Mouse (Mus musculus) gastrocnemius, postnatal 14 days (tissue): ENCODE measurements around the gene Rbm8a2. TPM values are rescaled to one million over a fixed set of nuclear protein-coding genes. Genes with fewer than 3 reads are reported as not detected.
"Not testable (repeated sequence)": the region's sequence is repeated elsewhere in the genome, so short reads cannot be mapped to it uniquely, and the experiment has no call there.

Experiments used
- DNase-seq: peaks from one replicate; pipeline ENCODE4 v3.0.0; 2021; ENCODE audit warnings: mixed read lengths
- intact Hi-C: fragments of 180-260 bp; cut with DNase I; formaldehyde crosslinking; loops from one replicate; pipeline ENCODE4 v1.15.1; 2025; ENCODE audit warnings: low total_unique reads
- long read RNA-seq, 2 experiments: library from polyadenylated mRNA; stranded (forward); transcript quantifications; one replicate each; pipeline ENCODE4 v2.0.0; 2021
- total RNA-seq, 2 experiments: library from RNA; stranded (reverse); gene quantifications; 2 replicates each; pipeline ENCODE4 v1.2.3; 2021

Rbm8a2 gene
- not detected for total RNA-seq
- long read RNA-seq, experiment 1 = 0 reads
- long read RNA-seq, experiment 2 = 0 reads

DNA sequence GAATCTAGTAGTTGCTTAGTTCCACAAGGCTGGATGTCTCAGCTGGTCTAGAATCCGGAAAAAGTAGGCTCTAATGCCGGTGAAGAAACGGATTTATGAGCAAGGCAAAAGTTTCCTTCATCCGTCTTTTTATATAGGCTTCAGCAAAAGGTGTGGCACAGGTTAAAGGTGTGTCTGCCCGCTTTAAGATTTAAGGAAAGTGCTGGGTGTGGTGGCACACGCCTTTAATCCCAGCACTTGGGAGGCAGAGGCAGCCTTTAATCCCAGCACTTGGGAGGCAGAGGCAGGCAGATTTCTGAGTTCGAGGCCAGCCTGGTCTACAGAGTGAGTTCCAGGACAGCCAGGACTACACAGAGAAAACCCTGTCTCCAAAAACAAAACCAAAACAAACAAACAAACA lies at the start of gene Rbm8a2:
TSS of gene Rbm8a2 (minus strand) at position 101 of the 400 bp plus-strand sequence.
- intact Hi-C loops, DNase-seq: not testable (repeated sequence)

GRCm38 (mm10) chr1:176028397-176028796 lies 49.5 kb upstream of the Rbm8a2 start:
- no peak for DNase-seq
- intact Hi-C loops = no loop called here

DNA sequence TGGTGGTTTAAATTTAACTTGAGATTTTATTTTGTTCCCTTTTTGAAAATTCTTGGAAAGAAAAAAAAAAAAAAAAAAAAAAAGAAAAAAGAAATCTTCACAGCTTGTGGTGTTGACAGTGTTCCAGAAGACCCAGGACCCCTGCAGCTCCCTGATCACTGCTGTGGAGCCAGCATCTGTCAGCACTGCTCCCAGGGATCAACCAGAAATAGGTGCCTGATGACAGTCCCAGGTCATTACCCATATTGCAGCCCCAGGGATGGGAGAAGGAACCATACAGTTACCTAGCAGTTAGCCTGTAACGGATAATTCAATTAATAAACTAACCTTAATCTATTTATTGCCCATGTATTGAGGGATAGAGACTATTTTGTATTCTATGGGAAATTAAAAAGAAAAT lies 45.6 kb upstream of the Rbm8a2 start:
- intact Hi-C loops = no loop called here
- DNase-seq = no peak

DNA sequence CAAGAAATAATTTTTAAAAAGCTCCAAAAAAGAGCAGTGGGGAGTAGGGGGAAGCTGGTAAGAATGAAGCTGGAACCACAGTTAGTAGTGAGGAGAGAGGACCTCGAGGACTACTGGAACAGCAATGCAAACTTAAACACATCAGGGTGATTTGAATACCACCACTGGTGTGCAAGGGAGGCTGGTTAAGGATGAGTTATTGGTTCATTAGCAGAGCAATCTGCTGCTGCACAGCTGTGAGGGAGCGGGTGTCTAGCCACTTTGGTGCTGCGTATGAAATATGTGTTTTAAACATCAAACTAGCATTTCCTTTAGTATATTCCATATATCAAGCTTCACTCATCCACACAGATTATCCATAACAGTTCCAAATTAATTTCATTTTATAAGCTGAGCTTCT lies 39.6 kb upstream of the Rbm8a2 start:
- intact Hi-C loops = no loop called here
- no peak for DNase-seq

DNA sequence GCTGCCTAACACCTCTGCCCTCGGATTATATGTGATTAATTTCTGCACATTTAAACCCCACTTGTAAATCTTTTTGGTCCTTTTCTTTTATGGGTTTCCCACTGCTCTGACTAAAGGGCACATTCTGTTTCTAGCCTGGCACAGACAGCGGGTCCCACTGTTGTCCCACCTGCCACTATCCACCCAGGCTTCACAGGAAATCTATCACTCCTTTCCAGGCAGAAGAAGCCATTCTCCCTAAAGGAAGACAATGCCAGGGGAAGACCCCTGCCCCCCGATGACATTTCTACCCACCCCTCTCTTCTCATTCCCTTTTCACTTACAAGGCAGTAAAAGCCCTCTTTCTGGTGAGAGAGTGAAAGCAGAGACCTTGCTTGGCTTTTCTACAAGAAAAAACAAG lies 37.2 kb upstream of the Rbm8a2 start:
- no peak for DNase-seq
- intact Hi-C loops = no loop called here

DNA sequence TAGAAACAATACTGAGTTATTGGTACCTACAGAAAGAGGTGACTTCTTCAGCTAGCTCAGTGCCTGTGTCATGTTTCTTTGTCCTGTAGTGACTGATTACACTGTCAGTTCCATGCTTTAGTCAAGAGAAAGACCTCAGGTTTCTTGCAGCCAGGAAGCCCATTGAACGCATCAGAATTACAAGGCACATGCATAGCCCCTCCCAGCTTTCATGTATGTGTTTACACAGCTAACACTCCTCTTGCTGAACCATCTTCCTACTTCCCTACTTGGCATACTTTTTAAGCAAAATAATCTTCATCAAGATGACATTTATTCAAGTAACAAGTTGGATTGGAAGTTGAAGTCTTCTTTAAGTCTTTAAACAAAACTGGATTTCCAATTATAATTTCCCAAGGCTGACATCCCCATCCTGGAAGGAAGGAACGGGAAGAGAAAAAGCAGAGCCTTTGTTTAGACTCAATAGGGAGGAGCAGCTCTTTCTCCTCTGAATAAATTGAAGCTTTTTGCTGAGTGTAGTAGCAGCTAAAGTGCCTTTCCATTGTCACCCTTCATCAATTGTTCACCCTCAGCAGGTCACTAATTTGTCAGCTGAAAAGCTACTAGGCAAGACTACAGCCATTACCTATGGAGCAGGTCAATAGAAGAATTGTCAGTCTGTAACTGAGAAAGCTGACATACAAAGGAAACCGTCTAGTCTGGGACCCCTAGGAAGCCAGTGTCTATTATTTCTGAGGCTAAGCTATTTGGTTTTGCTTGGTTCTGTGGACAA lies 34.8 kb upstream of the Rbm8a2 start:
- intact Hi-C loops = no loop called here

GRCm38 (mm10) chr1:176011535-176011934 lies 32.6 kb upstream of the Rbm8a2 start:
- intact Hi-C loops = no loop called here
- DNase-seq = no peak

More for the DNA sequence above, 34.8 kb upstream of the Rbm8a2 start:
- no peak for DNase-seq

GRCm38 (mm10) chr1:176011072-176011471 lies 32.2 kb upstream of the Rbm8a2 start:
- intact Hi-C loops = no loop called here
- no peak for DNase-seq

DNA sequence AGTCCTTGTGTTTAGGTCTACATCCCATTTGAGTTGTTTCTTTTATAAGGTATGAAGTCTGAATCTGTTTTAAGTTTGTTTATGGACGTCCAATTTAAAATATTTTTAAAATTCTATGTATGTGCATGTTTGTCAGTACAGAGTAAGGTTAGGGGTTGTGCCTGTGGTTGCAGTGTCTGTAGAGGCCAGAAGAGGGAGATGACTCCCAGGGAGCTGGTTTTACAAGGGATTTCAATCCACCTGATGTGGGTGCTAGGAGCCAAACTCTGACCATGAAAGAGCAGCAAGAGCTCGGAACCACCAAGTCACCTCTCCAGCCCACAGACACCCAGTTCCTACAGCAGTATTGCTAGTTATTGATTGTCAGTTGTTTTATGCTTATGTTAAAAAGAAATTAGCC lies 29.5 kb upstream of the Rbm8a2 start:
- intact Hi-C loops = no loop called here
- no peak for DNase-seq

- no peak for DNase-seq
- intact Hi-C loops = no loop called here
These were observed 21.7 kb upstream of the Rbm8a2 start for GRCm38 (mm10) chr1:176000599-176000998.

DNA sequence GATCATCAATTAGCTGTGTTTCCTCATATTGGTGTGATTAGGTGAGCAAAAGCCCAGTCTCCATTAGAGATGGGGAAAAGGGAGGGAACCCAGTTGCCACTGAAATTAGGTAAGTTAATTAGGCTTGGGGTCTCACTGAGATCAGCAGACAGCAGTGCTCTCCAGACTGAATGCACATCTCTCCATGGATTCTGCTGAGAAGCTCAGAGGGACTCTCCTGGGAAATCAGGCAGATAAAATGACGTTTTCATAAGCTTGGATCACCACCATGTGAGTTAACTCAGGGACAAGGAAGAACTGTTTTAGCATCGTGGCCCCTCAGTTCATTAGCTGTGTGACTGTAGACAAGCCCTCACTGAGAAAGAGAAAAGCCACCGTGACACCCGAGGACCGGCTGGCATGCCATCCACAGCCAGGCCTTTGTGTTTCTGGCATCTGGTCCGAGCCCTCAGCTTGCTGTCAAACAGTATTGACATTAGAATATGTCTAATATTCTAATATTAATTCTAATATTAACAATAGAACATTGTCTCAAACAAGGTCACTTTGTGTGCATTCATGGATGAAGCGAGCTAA lies 18.2 kb upstream of the Rbm8a2 start:
- DNase-seq = no peak
- intact Hi-C loops = no loop called here

DNA sequence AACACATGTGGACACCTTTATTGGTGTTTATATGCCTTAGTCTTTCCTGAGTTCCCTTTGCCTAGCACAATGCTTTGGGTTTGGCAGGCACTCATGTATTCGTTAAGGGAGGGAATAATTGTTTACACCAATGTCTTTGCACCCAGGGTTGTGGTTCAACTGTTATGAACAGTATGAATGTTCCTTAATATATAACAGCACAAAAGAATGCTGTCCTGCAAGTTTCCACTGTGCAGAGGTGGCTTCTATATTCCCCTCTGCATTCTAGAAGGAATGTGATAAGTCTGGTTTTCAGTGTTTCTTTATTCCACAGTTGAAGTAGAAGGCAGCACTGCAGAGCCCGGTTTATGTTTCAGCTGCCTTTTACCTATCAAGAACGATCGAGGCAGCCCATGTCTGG lies 10.0 kb upstream of the Rbm8a2 start:
- intact Hi-C loops = no loop called here
- no peak for DNase-seq

DNA sequence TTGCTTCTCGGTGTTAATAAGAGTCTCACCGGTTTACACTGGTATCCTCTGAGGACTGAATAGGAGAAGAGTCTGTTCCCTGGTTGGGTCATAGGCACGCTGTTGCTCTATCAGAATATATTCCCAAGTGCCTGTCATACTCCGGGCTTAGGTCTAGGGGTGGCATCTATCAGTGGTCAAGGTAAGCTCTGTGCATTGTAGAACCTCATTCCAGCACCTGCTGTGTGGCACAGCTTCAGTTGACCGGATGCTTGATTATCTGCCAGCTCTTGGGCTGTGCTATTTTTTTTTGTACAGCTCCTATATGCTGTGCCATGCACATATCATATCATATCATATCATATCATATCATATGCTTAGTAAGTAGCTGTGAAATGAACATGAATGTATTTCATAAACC lies 9.5 kb upstream of the Rbm8a2 start:
- intact Hi-C loops = no loop called here
- no peak for DNase-seq

- intact Hi-C loops = no loop called here
These were observed 8.2 kb downstream of the Rbm8a2 start for GRCm38 (mm10) chr1:175970710-175971109.

DNA sequence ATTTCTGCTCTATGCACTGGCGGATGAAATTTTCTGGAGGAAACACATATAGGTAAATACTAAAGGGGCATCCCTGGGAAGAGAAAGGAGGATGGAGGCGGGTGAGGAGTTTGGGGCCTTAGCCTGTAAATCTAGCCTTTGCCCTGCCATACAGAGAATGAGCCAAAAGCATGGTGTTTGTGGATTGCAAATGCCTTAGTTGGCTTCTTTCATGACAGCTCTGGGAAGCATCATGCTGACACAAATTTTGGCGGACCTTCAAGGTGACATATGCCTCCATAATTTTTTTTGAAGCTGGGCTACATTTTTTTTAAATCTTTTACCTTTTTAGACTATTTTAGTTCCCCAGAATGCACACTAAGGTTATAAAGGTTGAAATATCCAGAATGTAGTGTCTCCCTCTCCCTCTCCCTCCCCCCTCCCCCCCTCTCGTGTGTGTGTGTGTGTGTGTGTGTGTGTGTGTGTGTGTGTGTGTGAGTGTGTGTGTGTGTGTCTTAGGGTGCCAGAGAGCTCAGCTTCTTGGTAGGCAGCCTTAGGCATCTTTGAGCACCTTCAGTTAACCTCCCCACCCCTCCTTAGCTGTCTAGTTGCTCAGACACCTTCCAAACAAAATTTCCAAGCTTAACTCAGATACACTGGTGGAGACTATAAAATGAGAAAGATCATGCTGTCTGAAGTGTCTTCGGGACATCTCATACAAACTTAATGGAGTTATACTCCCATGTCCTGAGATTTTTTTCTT lies 11.7 kb downstream of the Rbm8a2 start:
- DNase-seq = no peak
- intact Hi-C loops = no loop called here

More at GRCm38 (mm10) chr1:175970710-175971109, 8.2 kb downstream of the Rbm8a2 start:
- DNase-seq = no peak

DNA sequence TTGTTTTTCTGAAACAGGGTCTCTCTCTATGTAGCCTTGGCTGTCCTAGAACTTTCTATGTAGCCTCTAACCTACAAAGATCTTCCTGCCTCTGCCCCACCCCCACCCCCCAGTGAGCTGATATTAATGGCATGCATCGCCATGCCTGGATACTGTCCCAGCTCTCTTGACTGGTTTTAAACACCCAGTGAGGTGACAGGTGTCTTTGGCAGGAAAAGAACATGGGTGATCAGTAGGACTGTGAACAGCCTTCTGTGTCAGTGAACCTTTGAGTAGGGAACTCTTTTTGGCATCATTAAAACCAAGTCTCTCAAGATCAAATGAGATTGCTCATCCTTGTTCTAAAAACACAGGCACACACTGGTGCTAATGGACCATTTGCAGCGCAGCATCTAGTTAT lies 17.1 kb downstream of the Rbm8a2 start:
- intact Hi-C loops = no loop called here

GRCm38 (mm10) chr1:175950851-175951250 lies 28.1 kb downstream of the Rbm8a2 start:
- DNase-seq = no peak
- intact Hi-C loops = no loop called here

More for the DNA sequence above, 17.1 kb downstream of the Rbm8a2 start:
- no peak for DNase-seq

DNA sequence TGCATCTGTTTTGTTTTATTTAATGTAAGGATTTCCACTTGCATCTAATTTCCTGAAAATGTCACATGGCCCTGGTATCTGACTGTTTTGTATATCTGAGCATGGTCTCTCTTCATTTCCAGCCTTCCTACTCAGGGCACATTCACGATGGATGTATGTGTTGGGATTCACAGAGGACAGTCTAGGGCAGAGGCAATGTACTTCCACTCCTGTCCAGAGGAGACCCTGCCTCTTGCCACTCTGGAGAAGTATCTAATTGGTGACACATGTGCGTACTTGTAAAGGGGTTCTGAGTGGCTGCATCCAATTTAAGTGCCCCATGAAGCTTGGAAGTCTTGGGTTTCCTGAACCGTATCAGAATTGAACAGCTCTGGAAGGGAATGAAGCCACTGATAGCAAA lies 28.5 kb downstream of the Rbm8a2 start:
- intact Hi-C loops = no loop called here
- DNase-seq = no peak

DNA sequence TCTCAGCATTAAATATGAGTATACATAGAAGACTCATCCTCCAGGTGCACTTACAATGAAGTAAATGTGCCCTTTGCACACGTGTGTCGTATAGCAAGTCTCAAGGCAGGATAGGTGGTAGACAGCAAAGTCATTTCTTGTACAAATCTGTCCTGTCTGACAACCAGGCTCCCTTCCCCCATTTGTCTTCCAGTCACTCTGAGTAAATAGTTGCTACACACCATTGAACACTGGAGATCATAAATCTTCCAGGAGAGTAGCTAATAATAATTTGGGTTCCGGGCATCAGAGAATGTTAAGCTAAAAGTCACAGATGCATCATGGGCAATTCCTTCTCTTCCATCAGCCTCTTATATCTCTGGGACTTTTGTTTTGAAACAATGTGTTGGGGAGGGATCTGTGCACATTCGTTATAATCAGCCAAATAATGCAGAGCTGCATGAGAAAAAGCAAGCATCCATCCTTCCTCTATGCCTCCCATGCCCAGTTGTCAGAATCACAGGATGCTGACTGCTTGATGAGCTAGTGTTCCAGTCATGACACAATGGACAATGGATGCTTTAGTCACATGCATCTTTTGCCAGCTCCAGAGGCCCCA lies 32.1 kb downstream of the Rbm8a2 start:
- intact Hi-C loops = no loop called here

DNA sequence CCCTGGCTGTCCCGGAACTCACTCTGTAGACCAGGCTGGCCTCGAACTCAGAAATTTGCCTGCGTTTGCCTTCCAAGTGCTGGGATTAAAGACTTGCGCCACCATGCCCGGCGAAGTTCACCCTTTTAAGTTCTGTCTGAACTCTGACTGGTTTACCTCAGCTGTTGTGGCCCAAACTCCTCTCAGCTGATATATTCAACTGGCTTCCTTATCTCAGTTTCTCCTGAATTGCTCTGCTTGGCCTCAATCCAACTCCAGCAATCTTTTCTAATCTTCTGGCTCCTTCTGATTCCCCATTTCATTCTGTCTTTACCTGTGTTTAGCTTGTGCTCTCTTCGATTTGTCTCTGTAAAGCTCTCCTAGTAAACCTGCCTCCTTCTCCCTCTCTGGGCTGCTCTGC lies 35.7 kb downstream of the Rbm8a2 start:
- intact Hi-C loops = no loop called here
- DNase-seq = no peak

More for the DNA sequence above, 32.1 kb downstream of the Rbm8a2 start:
- DNase-seq = no peak
